Mouse (Mus musculus) liver, adult 2 months (tissue): ENCODE data around the gene Dhrs13. TPM values are rescaled to one million over a fixed set of nuclear protein-coding genes. Genes with fewer than 3 reads are reported as not detected.

Source experiments
- DNase-seq: peaks from one replicate; pipeline ENCODE4 v3.0.0-alpha.2; 2011; ENCODE audit warnings: low read depth, low spot score; ENCODE audit errors: extremely low read depth
- H3K27ac ChIP-seq: fragments of 200-500 bp; replicated peaks from 2 replicates; pipeline ENCODE4 v1.5.1; 2012; ENCODE audit warnings: low read depth, mild to moderate bottlenecking, control low read depth, inconsistent platforms, low read length; ENCODE audit not compliant: insufficient read depth
- H3K27me3 ChIP-seq: fragments of 200-500 bp; 2 replicates; pipeline ENCODE4 v1.6.1; 2012; ENCODE audit warnings: mild to moderate bottlenecking, moderate library complexity, low read length, inconsistent platforms; ENCODE audit not compliant: control insufficient read depth, insufficient read depth
- H3K36me3 ChIP-seq: fragments of 200-500 bp; 2 replicates; pipeline ENCODE4 v1.6.1; 2012; ENCODE audit warnings: low read length, inconsistent platforms; ENCODE audit not compliant: control insufficient read depth, insufficient read depth
- H3K4me1 ChIP-seq: fragments of 200-500 bp; 2 replicates; pipeline ENCODE4 v1.6.1; 2011; ENCODE audit warnings: low read length; ENCODE audit not compliant: control insufficient read depth, insufficient read depth
- H3K4me3 ChIP-seq: fragments of 200-500 bp; 2 replicates; pipeline ENCODE4 v1.5.1; 2011; ENCODE audit warnings: low read depth, mild to moderate bottlenecking, control low read depth, low read length, moderate library complexity; ENCODE audit not compliant: insufficient read depth
- H3K79me2 ChIP-seq: fragments of 200-500 bp; 2 replicates; pipeline ENCODE4 v1.6.1; 2012; ENCODE audit warnings: inconsistent platforms, mild to moderate bottlenecking, low read length, moderate library complexity; ENCODE audit not compliant: control insufficient read depth, insufficient read depth
- H3K9ac ChIP-seq: fragments of 200-500 bp; 2 replicates; pipeline ENCODE4 v1.6.1; 2012; ENCODE audit warnings: low read depth, mild to moderate bottlenecking, control low read depth, inconsistent platforms, low read length
- CTCF ChIP-seq: fragments of 200-500 bp; IDR thresholded peaks from 2 replicates; pipeline ENCODE4 v1.5.1; 2011; ENCODE audit warnings: low read depth, low read length, control low read depth
- POLR2A ChIP-seq: fragments of 200-500 bp; IDR thresholded peaks from 2 replicates; pipeline ENCODE4 v1.6.1; 2011; ENCODE audit warnings: low read length, control low read depth; ENCODE audit not compliant: insufficient read depth; ENCODE audit errors: extremely low read depth
- WGBS: fragments of 180-500 bp; shearing (Covaris S2); methylation state at CpG from one replicate; pipeline ENCODE4 v1.1.7; 2018; 5-methylcytosine and 5-hydroxymethylcytosine counted together
- polyA plus RNA-seq: library from polyadenylated mRNA; depleted of rRNA; stranded (reverse); fragments of >200 nt; gene quantifications from 2 replicates; pipeline ENCODE4 v1.2.3, GENCODE M21; 2012
- total RNA-seq: library from RNA; depleted of rRNA; stranded (reverse); fragments of >200 nt; gene quantifications from 2 replicates; pipeline ENCODE4 v1.2.3, GENCODE M21; 2014

The Dhrs13 gene
- total and polyA plus RNA-seq, 2 experiments: 4.3 to 6.0 TPM

- no peak for TF ChIP-seq POLR2A
- TF ChIP-seq CTCF: no peak
- DNase-seq: no peak
- Histone ChIP-seq H3K9ac (no peak overlapping the region), H3K36me3 (peaks cover 3% of the 10 kb centered on the region), H3K79me2 (no peaks in the 10 kb centered on the region), H3K27me3 (no peaks in the 10 kb centered on the region), H3K27ac (no peak overlapping the region), H3K4me1 (no peaks in the 10 kb centered on the region), H3K4me3 (no peak overlapping the region)
- 90% methylated on average over 8 of the region's 8 CpGs for WGBS
Observed at GRCm38 (mm10) chr11:78053078-78053477, 21.0 kb downstream of the Dhrs13 start.

GRCm38 (mm10) chr11:78056946-78057345, 24.9 kb downstream of the Dhrs13 start:
- 81% methylated on average over 8 of the region's 8 CpGs for WGBS
- no peaks in the 10 kb centered on the region for H3K79me2 ChIP-seq
- no peak overlapping the region for H3K4me3 ChIP-seq
- H3K4me1 ChIP-seq: no peaks in the 10 kb centered on the region
- H3K9ac ChIP-seq: no peak overlapping the region
- no peaks in the 10 kb centered on the region for H3K27me3 ChIP-seq
- H3K27ac ChIP-seq: no peak overlapping the region
- TF ChIP-seq POLR2A: no peak
- TF ChIP-seq CTCF: no peak
- H3K36me3 ChIP-seq: peaks cover 5% of the 10 kb centered on the region
- no peak for DNase-seq

- Histone ChIP-seq H3K27me3 (no peaks in the 10 kb centered on the region), H3K9ac (no peak overlapping the region), H3K4me1 (no peaks in the 10 kb centered on the region), H3K36me3 (peaks cover 5% of the 10 kb centered on the region), H3K4me3 (no peak overlapping the region), H3K79me2 (no peaks in the 10 kb centered on the region), H3K27ac (no peak overlapping the region)
- TF ChIP-seq POLR2A (no peak), CTCF (peak; percentile 96)
- 37% methylated on average over 9 of the region's 9 CpGs for WGBS
- peak; percentile 73 for DNase-seq
Observed at GRCm38 (mm10) chr11:78059833-78060757, 28.0 kb downstream of the Dhrs13 start.

DNA sequence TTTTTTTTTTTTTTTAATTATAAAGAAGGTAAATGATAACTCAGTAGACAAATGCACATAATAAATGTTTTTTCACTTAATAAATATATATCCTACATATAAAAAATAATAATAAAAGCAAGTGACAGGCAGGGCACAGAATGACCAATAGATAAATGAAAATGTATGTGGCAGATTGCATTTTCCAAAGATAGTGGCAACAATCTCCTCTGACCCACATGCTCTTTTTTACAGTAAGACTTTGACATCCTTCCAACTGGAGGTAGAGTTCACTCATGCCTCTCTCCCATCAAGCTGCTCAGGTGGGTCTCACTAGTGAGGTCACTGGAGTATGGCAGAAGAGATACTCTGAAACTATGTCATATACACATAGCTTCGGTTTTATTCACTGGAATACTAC, 30.5 kb downstream of the Dhrs13 start:
- TF ChIP-seq POLR2A: no peak
- no peak overlapping the region for H3K27ac ChIP-seq
- H3K79me2 ChIP-seq: no peaks in the 10 kb centered on the region
- H3K9ac ChIP-seq: no peak overlapping the region
- H3K27me3 ChIP-seq: no peaks in the 10 kb centered on the region
- peaks cover 5% of the 10 kb centered on the region for H3K36me3 ChIP-seq
- DNase-seq: no peak
- H3K4me3 ChIP-seq: no peak overlapping the region
- no peaks in the 10 kb centered on the region for H3K4me1 ChIP-seq
- 79% methylated on average over 1 of the region's 1 CpGs for WGBS

- no peak for TF ChIP-seq POLR2A
- no peak overlapping the region for H3K4me3 ChIP-seq
Observed at GRCm38 (mm10) chr11:78065906-78066305, 33.8 kb downstream of the Dhrs13 start.

GRCm38 (mm10) chr11:78066641-78067040, 34.6 kb downstream of the Dhrs13 start:
- H3K9ac ChIP-seq: no peak overlapping the region

More at GRCm38 (mm10) chr11:78065906-78066305, 33.8 kb downstream of the Dhrs13 start:
- H3K27me3 ChIP-seq: no peaks in the 10 kb centered on the region
- no peaks in the 10 kb centered on the region for H3K36me3 ChIP-seq
- no peak for DNase-seq
- H3K9ac ChIP-seq: no peak overlapping the region
- H3K27ac ChIP-seq: no peak overlapping the region
- H3K79me2 ChIP-seq: no peaks in the 10 kb centered on the region
- H3K4me1 ChIP-seq: no peaks in the 10 kb centered on the region
- WGBS: 64% methylated on average over 2 of the region's 2 CpGs

More at GRCm38 (mm10) chr11:78066641-78067040, 34.6 kb downstream of the Dhrs13 start:
- Histone ChIP-seq H3K4me1 (no peaks in the 10 kb centered on the region), H3K27me3 (no peaks in the 10 kb centered on the region), H3K79me2 (no peaks in the 10 kb centered on the region), H3K27ac (no peak overlapping the region), H3K36me3 (no peaks in the 10 kb centered on the region), H3K4me3 (no peak overlapping the region)
- TF ChIP-seq CTCF (no peak), POLR2A (no peak)
- DNase-seq: no peak
- WGBS: 93% methylated on average over 2 of the region's 2 CpGs
